Mouse (Mus musculus): ENCODE data around the gene Cpsf6.

DNA sequence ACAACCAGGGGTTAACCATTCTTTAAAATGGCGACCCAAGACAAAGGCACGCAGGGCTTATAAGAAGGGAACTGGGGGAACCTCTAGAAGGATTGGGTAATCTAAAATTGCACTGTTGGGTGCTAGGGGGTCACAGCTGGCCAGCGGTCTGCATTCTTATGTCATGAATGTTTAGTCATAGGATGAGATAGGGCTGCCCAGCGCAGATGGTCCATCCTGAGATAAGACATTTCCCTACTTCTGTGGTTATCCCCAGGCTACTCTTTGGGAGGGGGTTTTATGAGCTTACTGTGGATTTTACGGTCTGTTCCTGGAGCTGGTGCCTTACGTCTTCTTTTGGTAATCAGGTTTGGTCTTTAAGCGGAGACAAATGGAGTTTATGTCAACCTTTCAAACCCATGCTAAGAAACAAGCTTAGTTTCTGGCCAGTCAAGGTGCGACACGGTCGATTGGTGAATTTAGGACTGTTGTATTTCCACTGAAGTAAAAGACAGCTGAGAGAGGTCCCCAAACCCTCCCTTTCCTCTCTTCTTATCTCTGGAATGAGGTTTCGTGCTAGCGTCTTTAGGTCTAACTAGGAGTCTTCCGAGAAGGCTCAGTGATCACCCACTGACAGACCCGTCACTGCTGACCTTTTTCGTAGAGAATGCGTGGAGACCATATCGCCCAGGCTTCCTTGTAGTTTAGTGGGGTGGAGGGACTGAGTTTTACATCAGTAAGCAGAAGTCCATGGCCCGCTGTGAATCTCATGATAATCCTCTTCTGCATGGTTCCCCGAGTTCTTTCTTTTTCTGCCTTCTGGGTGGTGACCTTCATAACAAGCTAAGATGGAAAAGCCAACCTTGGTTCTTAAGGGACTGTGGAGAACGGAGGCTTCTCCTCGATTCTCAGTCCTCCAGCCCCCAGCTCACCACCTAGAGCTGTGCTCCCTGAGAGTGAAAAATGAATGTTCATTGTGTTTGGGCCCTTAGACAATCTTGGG, 29.8 kb upstream of the Cpsf6 start:
- TF ChIP-seq POLR2A (IDR thresholded peaks at IDR 0.05; ENCODE audit: borderline replicate concordance, low read depth, low read length) (no peak), CTCF (IDR thresholded peaks at IDR 0.05; ENCODE audit: low read depth, low read length) (no peak)

Data from bone marrow macrophage, adult 2 months (primary cell).